Mouse (Mus musculus): ENCODE measurements around the gene Rabgap1l. TPM values are rescaled to one million over a fixed set of nuclear protein-coding genes. Genes with fewer than 3 reads are reported as not detected.
A peak's percentile ranks its signal among the peaks of the same experiment; 100 is the strongest.

Rabgap1l gene
- polyA plus RNA-seq, 1 experiment from 2014 or later, result 12.0 TPM

- ATAC-seq (replicated peaks; ENCODE audit: low FRiP score, low read depth) (peak; percentile 85), DNase-seq (ENCODE audit: low spot score) (peak; percentile 71)
- Histone ChIP-seq H3K27me3 (ENCODE audit: insufficient read depth, low read length) (no peaks in the 10 kb centered on the region), H3K27ac (no peak overlapping the region), H3K4me3 (replicated peaks; ENCODE audit: low read depth, low read length) (peak overlapping the region; percentile 25), H3K36me3 (ENCODE audit: insufficient read depth, low read length) (no peaks in the 10 kb centered on the region), H3K9ac (ENCODE audit: low read depth, low read length) (no peak overlapping the region), H3K4me2 (ENCODE audit: low read length) (peak overlapping the region; percentile 61), H3K4me1 (replicated peaks; ENCODE audit: insufficient read depth, low read length) (no peaks in the 10 kb centered on the region), H3K9me3 (replicated peaks; ENCODE audit: low read length) (no peaks in the 10 kb centered on the region)
- WGBS, result under 1% methylated on average over 10 of the region's 10 CpGs
- peak; percentile 34; the same call in 1 of the 2 replicates for TF ChIP-seq CTCF (IDR thresholded peaks at IDR 0.05; ENCODE audit: low read depth)
These were observed 441.2 kb downstream of the Rabgap1l start for GRCm38 (mm10) chr1:160351880-160352234.

GRCm38 (mm10) chr1:160351146-160351879 lies 441.7 kb downstream of the Rabgap1l start:
- H3K36me3 ChIP-seq (ENCODE audit: insufficient read depth, low read length), result no peaks in the 10 kb centered on the region
- no peaks in the 10 kb centered on the region for H3K4me1 ChIP-seq (replicated peaks; ENCODE audit: insufficient read depth, low read length)
- no peak for TF ChIP-seq CTCF (IDR thresholded peaks at IDR 0.05; ENCODE audit: low read depth)
- no peaks in the 10 kb centered on the region for H3K27me3 ChIP-seq (ENCODE audit: insufficient read depth, low read length)
- H3K4me2 ChIP-seq (ENCODE audit: low read length), result peak overlapping the region; percentile 61
- H3K4me3 ChIP-seq (replicated peaks; ENCODE audit: low read depth, low read length), result peak overlapping the region; percentile 25
- DNase-seq (ENCODE audit: low spot score) (no peak), ATAC-seq (replicated peaks; ENCODE audit: low FRiP score, low read depth) (peak; percentile 40)
- 0 out of 2 replicates have a peak overlapping the region, but pooled peaks have one; percentile 5 for H3K9ac ChIP-seq (ENCODE audit: low read depth, low read length)
- no peak overlapping the region for H3K27ac ChIP-seq
- no peaks in the 10 kb centered on the region for H3K9me3 ChIP-seq (replicated peaks; ENCODE audit: low read length)
- 15% methylated on average over 13 of the region's 13 CpGs for WGBS

- DNase-seq (ENCODE audit: low spot score) (no peak), ATAC-seq (replicated peaks; ENCODE audit: low FRiP score, low read depth) (no peak)
- Histone ChIP-seq H3K9me3 (replicated peaks; ENCODE audit: low read length) (no peaks in the 10 kb centered on the region), H3K27ac (no peak overlapping the region), H3K4me1 (replicated peaks; ENCODE audit: insufficient read depth, low read length) (no peaks in the 10 kb centered on the region), H3K27me3 (ENCODE audit: insufficient read depth, low read length) (no peaks in the 10 kb centered on the region), H3K4me3 (replicated peaks; ENCODE audit: low read depth, low read length) (no peak overlapping the region), H3K36me3 (ENCODE audit: insufficient read depth, low read length) (no peaks in the 10 kb centered on the region), H3K9ac (ENCODE audit: low read depth, low read length) (no peak overlapping the region), H3K4me2 (ENCODE audit: low read length) (no peak overlapping the region)
- WGBS, result 76% methylated on average over 2 of the region's 2 CpGs
- no peak for TF ChIP-seq CTCF (IDR thresholded peaks at IDR 0.05; ENCODE audit: low read depth)
These were observed 452.4 kb downstream of the Rabgap1l start for GRCm38 (mm10) chr1:160340653-160341052.

- DNase-seq (ENCODE audit: low spot score) (no peak), ATAC-seq (replicated peaks; ENCODE audit: low FRiP score, low read depth) (no peak)
- H3K9ac ChIP-seq (ENCODE audit: low read depth, low read length), result no peak overlapping the region
- no peaks in the 10 kb centered on the region for H3K36me3 ChIP-seq (ENCODE audit: insufficient read depth, low read length)
- H3K4me1 ChIP-seq (replicated peaks; ENCODE audit: insufficient read depth, low read length), result no peaks in the 10 kb centered on the region
- no peak overlapping the region for H3K4me3 ChIP-seq (replicated peaks; ENCODE audit: low read depth, low read length)
- H3K9me3 ChIP-seq (replicated peaks; ENCODE audit: low read length), result no peaks in the 10 kb centered on the region
- no peak overlapping the region for H3K27ac ChIP-seq
- H3K27me3 ChIP-seq (ENCODE audit: insufficient read depth, low read length), result no peaks in the 10 kb centered on the region
- H3K4me2 ChIP-seq (ENCODE audit: low read length), result no peak overlapping the region
- WGBS, result 82% methylated on average over 4 of the region's 4 CpGs
- no peak for TF ChIP-seq CTCF (IDR thresholded peaks at IDR 0.05; ENCODE audit: low read depth)
These were observed 453.6 kb downstream of the Rabgap1l start for GRCm38 (mm10) chr1:160339374-160339773.

GRCm38 (mm10) chr1:160334791-160335190 lies 458.2 kb downstream of the Rabgap1l start:
- no peaks in the 10 kb centered on the region for H3K4me1 ChIP-seq (replicated peaks; ENCODE audit: insufficient read depth, low read length)
- 79% methylated on average over 4 of the region's 4 CpGs for WGBS
- H3K9me3 ChIP-seq (replicated peaks; ENCODE audit: low read length), result no peaks in the 10 kb centered on the region
- H3K36me3 ChIP-seq (ENCODE audit: insufficient read depth, low read length), result no peaks in the 10 kb centered on the region
- no peak overlapping the region for H3K9ac ChIP-seq (ENCODE audit: low read depth, low read length)
- H3K4me3 ChIP-seq (replicated peaks; ENCODE audit: low read depth, low read length), result no peak overlapping the region
- TF ChIP-seq CTCF (IDR thresholded peaks at IDR 0.05; ENCODE audit: low read depth), result no peak
- no peak overlapping the region for H3K4me2 ChIP-seq (ENCODE audit: low read length)
- H3K27ac ChIP-seq, result no peak overlapping the region
- no peak for DNase-seq (ENCODE audit: low spot score)
- H3K27me3 ChIP-seq (ENCODE audit: insufficient read depth, low read length), result no peaks in the 10 kb centered on the region
- no peak for ATAC-seq (replicated peaks; ENCODE audit: low FRiP score, low read depth)

- Histone ChIP-seq H3K4me1 (replicated peaks; ENCODE audit: insufficient read depth, low read length) (no peaks in the 10 kb centered on the region), H3K9ac (ENCODE audit: low read depth, low read length) (no peak overlapping the region), H3K36me3 (ENCODE audit: insufficient read depth, low read length) (no peaks in the 10 kb centered on the region), H3K4me2 (ENCODE audit: low read length) (no peak overlapping the region), H3K4me3 (replicated peaks; ENCODE audit: low read depth, low read length) (no peak overlapping the region), H3K27ac (no peak overlapping the region), H3K9me3 (replicated peaks; ENCODE audit: low read length) (no peaks in the 10 kb centered on the region), H3K27me3 (ENCODE audit: insufficient read depth, low read length) (no peaks in the 10 kb centered on the region)
- ATAC-seq (replicated peaks; ENCODE audit: low FRiP score, low read depth) (no peak), DNase-seq (ENCODE audit: low spot score) (no peak)
- no peak for TF ChIP-seq CTCF (IDR thresholded peaks at IDR 0.05; ENCODE audit: low read depth)
- WGBS, result 46% methylated on average over 1 of the region's 1 CpGs
These were observed 462.2 kb downstream of the Rabgap1l start for GRCm38 (mm10) chr1:160330828-160331227.

Data from kidney, postnatal 0 days (tissue).